Comparison of ENCODE assay signal across 24 mouse cellular contexts in the genomic region with DNA sequence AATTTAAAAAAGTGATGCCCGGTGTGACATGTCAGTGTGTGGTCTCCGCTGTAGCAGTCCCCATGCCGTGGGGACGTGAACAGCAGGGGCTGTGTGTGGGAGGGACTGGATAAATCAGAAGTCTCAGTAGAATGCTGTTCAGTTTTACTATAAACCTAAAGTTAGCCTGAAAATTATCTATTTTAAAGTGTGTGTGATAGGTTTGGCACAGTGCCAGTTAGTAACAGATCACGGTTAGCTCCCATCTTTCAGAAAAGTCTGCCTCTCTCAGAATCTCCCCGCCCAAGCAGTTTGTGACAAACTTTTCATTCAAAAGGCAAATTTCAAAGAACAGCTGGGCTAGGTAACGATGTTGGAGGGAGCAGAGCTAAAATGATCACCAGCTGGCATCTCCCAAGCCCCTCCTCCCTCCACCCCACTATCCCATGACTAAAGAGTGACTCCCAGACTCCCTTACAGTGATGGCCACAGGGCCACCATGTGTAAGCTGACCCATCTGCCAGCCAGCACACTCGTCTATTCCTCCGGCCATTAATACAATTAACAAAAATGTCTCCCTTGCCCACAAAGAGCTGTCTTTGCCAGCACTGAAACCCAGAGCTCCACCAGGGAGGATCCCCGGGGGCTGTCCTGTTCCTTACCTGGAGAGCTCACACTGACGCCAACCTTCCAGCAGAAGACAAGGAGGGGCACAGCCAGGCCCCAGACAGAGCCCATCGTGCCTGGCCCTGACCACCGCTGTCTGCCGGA. TPM values are rescaled to one million over a fixed set of nuclear protein-coding genes. Genes with fewer than 3 reads are reported as not detected.
DNase-seq lines count a peak whose midpoint lies in the region; ATAC-seq and TF ChIP-seq lines count a peak whose summit lies in the region.
"Had no signal": no experiment of that assay in that cellular context is flagged by ENCODE, and none has a peak within 500 bp of the region (broad histone marks: within the 10 kb centered on the region; RNA-seq: fewer than 3 reads in every experiment).

No protein-coding gene starts in this region.

- no peak for DNase-seq in embryonic facial prominence, embryonic 14.5 days (ENCODE audit: low spot score)
- no peak for DNase-seq in embryonic facial prominence, embryonic 10.5 days (ENCODE audit: low spot score)
- DNase-seq in lung, adult 18-20 months = no peak
- no peak for DNase-seq in thymus, postnatal 10 days (ENCODE audit: low spot score in 2 of 2)
- DNase-seq: adrenal gland, adult 2 months; cerebellum, adult 11 months; heart, postnatal 36 days; kidney, adult 11 months; liver, embryonic 13.5 days; right cerebral cortex, postnatal 25 days; spleen, adult 18-20 months; thymus, postnatal 25 days had no signal

- no peak for TF ChIP-seq POLR2A in myocyte (IDR thresholded peaks at IDR 0.05; ENCODE audit: insufficient read length, low read depth)

- no peaks in the 10 kb centered on the region for H3K4me1 ChIP-seq in embryonic facial prominence, embryonic 14.5 days (ENCODE audit: control insufficient read depth, insufficient read depth, low read length)
- peaks cover 10% of the 10 kb centered on the region for H3K4me1 ChIP-seq in embryonic facial prominence, embryonic 10.5 days
- H3K4me1 ChIP-seq in intestine, embryonic 16.5 days (ENCODE audit: control insufficient read depth, insufficient read depth, low read length) = 0 out of 2 replicates have a peak, but pooled peaks cover 2% of the 10 kb centered on the region
- H3K4me1 ChIP-seq in intestine, postnatal 0 days (replicated peaks; ENCODE audit: control insufficient read depth, insufficient read depth, low read length) = peaks cover 4% of the 10 kb centered on the region; the same call in 1 of the 2 replicates
- H3K4me1 ChIP-seq in lung, embryonic 16.5 days (replicated peaks; ENCODE audit: control insufficient read depth, insufficient read depth, low read length) = peaks cover 9% of the 10 kb centered on the region; the same call in 1 of the 2 replicates
- H3K4me1 ChIP-seq: liver, embryonic 13.5 days; midbrain, embryonic 15.5 days had no signal

- H3K36me3 ChIP-seq in embryonic facial prominence, embryonic 14.5 days (ENCODE audit: control insufficient read depth, insufficient read depth, low read length) = no peaks in the 10 kb centered on the region
- no peaks in the 10 kb centered on the region for H3K36me3 ChIP-seq in embryonic facial prominence, embryonic 10.5 days (replicated peaks)
- no peaks in the 10 kb centered on the region for H3K36me3 ChIP-seq in intestine, embryonic 16.5 days (ENCODE audit: control insufficient read depth, insufficient read depth, low read length)
- H3K36me3 ChIP-seq in intestine, postnatal 0 days (ENCODE audit: control insufficient read depth, insufficient read depth) = no peaks in the 10 kb centered on the region
- no peaks in the 10 kb centered on the region for H3K36me3 ChIP-seq in lung, embryonic 16.5 days (ENCODE audit: control insufficient read depth, insufficient read depth, low read length)
- H3K36me3 ChIP-seq in myocyte (ENCODE audit: control insufficient read depth, insufficient read depth) = no peaks in the 10 kb centered on the region
- H3K36me3 ChIP-seq: embryonic facial prominence, embryonic 13.5 days; liver, embryonic 13.5 days; midbrain, embryonic 15.5 days had no signal

- no peak overlapping the region for H3K27ac ChIP-seq in embryonic facial prominence, embryonic 14.5 days (replicated peaks; ENCODE audit: low read depth, low read length)
- no peak overlapping the region for H3K27ac ChIP-seq in embryonic facial prominence, embryonic 10.5 days (replicated peaks)
- no peak overlapping the region for H3K27ac ChIP-seq in intestine, embryonic 16.5 days (ENCODE audit: low read length)
- H3K27ac ChIP-seq in intestine, postnatal 0 days (ENCODE audit: low read depth, low read length) = no peak overlapping the region
- H3K27ac ChIP-seq in lung, embryonic 16.5 days (ENCODE audit: low read length) = no peak overlapping the region
- H3K27ac ChIP-seq: embryonic facial prominence, embryonic 13.5 days; hindbrain, postnatal 0 days; liver, embryonic 13.5 days; macrophage; midbrain, embryonic 15.5 days had no signal

- WGBS in embryonic facial prominence, embryonic 14.5 days = 53% methylated on average over 14 of the region's 14 CpGs
- 78% methylated on average over 14 of the region's 14 CpGs for WGBS in embryonic facial prominence, embryonic 10.5 days
- WGBS in intestine, embryonic 16.5 days = 70% methylated on average over 14 of the region's 14 CpGs
- 71% methylated on average over 14 of the region's 14 CpGs for WGBS in intestine, postnatal 0 days
- 54% methylated on average over 14 of the region's 14 CpGs for WGBS in lung, embryonic 16.5 days

- H3K27me3 ChIP-seq in embryonic facial prominence, embryonic 14.5 days (replicated peaks; ENCODE audit: control insufficient read depth, insufficient read depth, low read length) = no peaks in the 10 kb centered on the region
- no peaks in the 10 kb centered on the region for H3K27me3 ChIP-seq in embryonic facial prominence, embryonic 10.5 days (replicated peaks; ENCODE audit: low read depth, poor library complexity, severe bottlenecking)
- no peaks in the 10 kb centered on the region for H3K27me3 ChIP-seq in intestine, embryonic 16.5 days (replicated peaks; ENCODE audit: control insufficient read depth, insufficient read depth, low read length)
- H3K27me3 ChIP-seq in intestine, postnatal 0 days (replicated peaks; ENCODE audit: control insufficient read depth, insufficient read depth, low read length) = no peaks in the 10 kb centered on the region
- no peaks in the 10 kb centered on the region for H3K27me3 ChIP-seq in lung, embryonic 16.5 days (ENCODE audit: control insufficient read depth, insufficient read depth, low read depth, low read length)
- H3K27me3 ChIP-seq in myocyte (ENCODE audit: control insufficient read depth, insufficient read depth, insufficient read length) = no peaks in the 10 kb centered on the region
- H3K27me3 ChIP-seq: embryonic facial prominence, embryonic 13.5 days; midbrain, embryonic 15.5 days; Patski had no signal

- ATAC-seq in embryonic facial prominence, embryonic 14.5 days (ENCODE audit: low read depth) = 0 out of 2 replicates have a peak, but pooled peaks have one; percentile 60
- ATAC-seq in intestine, embryonic 16.5 days = 0 out of 2 replicates have a peak, but pooled peaks have one; percentile 5
- no peak for ATAC-seq in intestine, postnatal 0 days
- no peak for ATAC-seq in lung, embryonic 16.5 days (ENCODE audit: low read depth)
- ATAC-seq: hindbrain, postnatal 0 days; lung, postnatal 0 days; midbrain, embryonic 15.5 days; Patski had no signal

- no peak for TF ChIP-seq CTCF in intestine, postnatal 0 days (IDR thresholded peaks at IDR 0.05; ENCODE audit: low read depth)

- H3ac ChIP-seq in myocyte (ENCODE audit: control insufficient read depth, insufficient read length) = no peak overlapping the region

- no peak overlapping the region for H3K4me3 ChIP-seq in embryonic facial prominence, embryonic 14.5 days (ENCODE audit: low read depth, low read length)
- no peak overlapping the region for H3K4me3 ChIP-seq in embryonic facial prominence, embryonic 10.5 days
- H3K4me3 ChIP-seq in intestine, embryonic 16.5 days (ENCODE audit: low read length) = no peak overlapping the region
- no peak overlapping the region for H3K4me3 ChIP-seq in intestine, postnatal 0 days (ENCODE audit: low read depth, low read length)
- H3K4me3 ChIP-seq in lung, embryonic 16.5 days (ENCODE audit: low read length) = no peak overlapping the region
- no peak overlapping the region for H3K4me3 ChIP-seq in myocyte
- H3K4me3 ChIP-seq: embryonic facial prominence, embryonic 13.5 days; liver, embryonic 13.5 days; midbrain, embryonic 15.5 days had no signal

- H3K9ac ChIP-seq in embryonic facial prominence, embryonic 14.5 days (ENCODE audit: low read depth, low read length) = no peak overlapping the region
- no peak overlapping the region for H3K9ac ChIP-seq in intestine, embryonic 16.5 days (ENCODE audit: low read depth, low read length)
- no peak overlapping the region for H3K9ac ChIP-seq in intestine, postnatal 0 days (ENCODE audit: low read depth, low read length)
- peak overlapping the region; percentile 4; the same call in 1 of the 2 replicates for H3K9ac ChIP-seq in lung, embryonic 16.5 days (ENCODE audit: low read length)
- H3K9ac ChIP-seq: embryonic facial prominence, embryonic 13.5 days; liver, embryonic 13.5 days; midbrain, embryonic 15.5 days had no signal

- H3K9me3 ChIP-seq in embryonic facial prominence, embryonic 14.5 days (ENCODE audit: control insufficient read depth, low read length) = 0 out of 2 replicates have a peak, but pooled peaks cover 4% of the 10 kb centered on the region
- no peaks in the 10 kb centered on the region for H3K9me3 ChIP-seq in embryonic facial prominence, embryonic 10.5 days
- H3K9me3 ChIP-seq in intestine, embryonic 16.5 days (ENCODE audit: control insufficient read depth, low read length) = no peaks in the 10 kb centered on the region
- no peaks in the 10 kb centered on the region for H3K9me3 ChIP-seq in intestine, postnatal 0 days (ENCODE audit: control insufficient read depth)
- H3K9me3 ChIP-seq in lung, embryonic 16.5 days (ENCODE audit: control insufficient read depth, low read length) = no peaks in the 10 kb centered on the region
- H3K9me3 ChIP-seq: embryonic facial prominence, embryonic 13.5 days; liver, embryonic 13.5 days; midbrain, embryonic 15.5 days had no signal

- no peak overlapping the region for H3K4me2 ChIP-seq in embryonic facial prominence, embryonic 14.5 days (ENCODE audit: low read depth, low read length)
- H3K4me2 ChIP-seq in intestine, embryonic 16.5 days (ENCODE audit: low read depth, low read length) = no peak overlapping the region
- no peak overlapping the region for H3K4me2 ChIP-seq in intestine, postnatal 0 days (replicated peaks; ENCODE audit: low read depth)
- H3K4me2 ChIP-seq in lung, embryonic 16.5 days (ENCODE audit: low read depth, low read length) = no peak overlapping the region
- H3K4me2 ChIP-seq in myocyte (ENCODE audit: low read depth) = peak overlapping the region; percentile 6
- H3K4me2 ChIP-seq: embryonic facial prominence, embryonic 13.5 days; liver, embryonic 13.5 days; midbrain, embryonic 15.5 days had no signal

- no peaks in the 10 kb centered on the region for H3K79me2 ChIP-seq in myocyte (ENCODE audit: control insufficient read depth, insufficient read depth)

RNA-seq across cellular contexts. Expression of gene Muc20, which starts 0.4 kb away (rescaled TPM):
- polyA plus RNA-seq in embryonic facial prominence, embryonic 14.5 days (2014; fragmentation: Nextera tagmentation; extraction: Ambion mirVana) = 0.43 and 0.79 TPM in 2 replicates
- polyA plus RNA-seq in embryonic facial prominence, embryonic 10.5 days (2016; fragmentation: Nextera tagmentation; extraction: Ambion mirVana) = not detected in 2 replicates
- 0.20 TPM in 1 of 2 replicates, not detected in the other for polyA plus RNA-seq in intestine, embryonic 16.5 days (2015; fragmentation: Nextera tagmentation; extraction: Ambion mirVana)
- polyA plus RNA-seq in intestine, postnatal 0 days (2015; fragmentation: Nextera tagmentation; extraction: Ambion mirVana) = not detected in 2 replicates
- 0.11 and 0.34 TPM in 2 replicates for polyA plus RNA-seq in lung, embryonic 16.5 days (2015; fragmentation: Nextera tagmentation; extraction: Ambion mirVana)
- 0.01 TPM for polyA plus RNA-seq in myocyte (2012; fragmentation: generic; extraction: Trizol)
- polyA plus RNA-seq: adrenal gland, adult 2 months; embryonic facial prominence, embryonic 13.5 days; hindbrain, postnatal 0 days; macrophage; midbrain, embryonic 15.5 days had no signal

RNA-seq across cellular contexts. Expression of gene Smbd1, which starts 13.4 kb away (rescaled TPM):
- not detected in 2 replicates for polyA plus RNA-seq in embryonic facial prominence, embryonic 14.5 days (2014; fragmentation: Nextera tagmentation; extraction: Ambion mirVana)
- polyA plus RNA-seq in embryonic facial prominence, embryonic 10.5 days (2016; fragmentation: Nextera tagmentation; extraction: Ambion mirVana) = not detected in 2 replicates
- polyA plus RNA-seq in intestine, embryonic 16.5 days (2015; fragmentation: Nextera tagmentation; extraction: Ambion mirVana) = 0.95 and 2.1 TPM in 2 replicates
- polyA plus RNA-seq in intestine, postnatal 0 days (2015; fragmentation: Nextera tagmentation; extraction: Ambion mirVana) = 2.3 and 3.2 TPM in 2 replicates
- 0.31 and 0.55 TPM in 2 replicates for polyA plus RNA-seq in lung, embryonic 16.5 days (2015; fragmentation: Nextera tagmentation; extraction: Ambion mirVana)
- polyA plus RNA-seq in myocyte (2012; fragmentation: generic; extraction: Trizol) = not detected
- polyA plus RNA-seq: adrenal gland, adult 2 months; embryonic facial prominence, embryonic 13.5 days; heart, embryonic 14.5 days; hindbrain, postnatal 0 days; limb, embryonic 14.5 days; liver, embryonic 13.5 days; macrophage; midbrain, embryonic 15.5 days; Patski had no signal

Comparison
In these comparisons a context has a peak if more than half of its experiments do, and no peak if none do; other contexts are left out.
1. ATAC-seq: peak in embryonic facial prominence, embryonic 14.5 days (single experiment) and intestine, embryonic 16.5 days (single experiment); none in intestine, postnatal 0 days (single experiment) and lung, embryonic 16.5 days (single experiment).